Mouse (Mus musculus): ENCODE results near the gene Ppp2r2c. TPM values are rescaled to one million over a fixed set of nuclear protein-coding genes. Genes with fewer than 3 reads are reported as not detected.
"Not testable (repeated sequence)": the region's sequence is repeated elsewhere in the genome, so short reads cannot be mapped to it uniquely, and the experiment has no call there.

Ppp2r2c gene
- total RNA-seq, 2 experiments from 2014 or later = 500 to 508 TPM

- intact Hi-C loops (cut with DNase I) = no loop called here
- DNase-seq (ENCODE audit: low spot score in 2 of 2) = no peak
Measured at GRCm38 (mm10) chr5:36917245-36917644, 48.9 kb downstream of the Ppp2r2c start.

DNA sequence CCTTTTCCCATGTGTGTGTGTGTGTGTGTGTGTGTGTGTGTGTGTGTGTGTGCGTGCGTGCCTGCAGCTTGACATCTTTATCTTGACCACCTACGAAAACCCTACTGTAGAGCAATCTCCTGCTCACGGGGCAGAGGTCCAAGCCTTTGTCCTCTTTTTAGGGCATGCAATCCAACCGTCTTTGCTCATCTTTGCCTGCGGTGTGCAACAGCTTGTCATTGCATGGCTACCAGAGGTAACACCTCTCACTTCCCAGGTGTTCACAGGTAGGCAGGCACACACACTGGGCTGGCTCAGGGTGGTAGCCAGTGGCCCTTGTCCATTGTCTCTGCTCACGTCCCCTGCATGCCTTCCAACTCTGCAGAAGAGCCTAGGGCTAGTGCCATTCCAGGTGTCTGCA lies 49.7 kb downstream of the Ppp2r2c start:
- intact Hi-C loops (cut with DNase I) = no loop called here
- no peak for DNase-seq (ENCODE audit: low spot score in 2 of 2)

DNA sequence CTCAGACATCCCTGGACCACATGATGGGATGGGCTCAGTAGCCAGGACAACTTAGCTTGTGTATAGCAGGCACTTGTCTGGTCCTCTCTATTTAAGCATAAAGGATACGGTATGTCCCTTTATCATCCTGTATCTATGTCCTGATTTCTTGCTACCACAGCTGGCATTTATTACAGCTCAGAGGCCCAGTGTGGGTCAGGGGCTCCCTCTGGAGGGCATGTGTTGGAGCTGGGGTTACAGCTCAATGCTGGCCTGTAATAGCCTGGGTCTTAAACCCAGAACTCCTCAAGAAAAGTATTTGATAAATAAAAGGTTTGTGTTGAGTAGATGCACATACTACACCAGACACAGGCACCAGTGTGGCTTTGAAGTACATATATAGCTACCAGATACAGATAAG lies 51.8 kb downstream of the Ppp2r2c start:
- intact Hi-C loops (cut with DNase I) = loop anchor here (2.0 kb wide), 2 partner anchors 51 to 83 kb away; partner anchors contain the start of gene Ppp2r2c
- no peak for DNase-seq (ENCODE audit: low spot score in 2 of 2)

GRCm38 (mm10) chr5:36921871-36922270 lies 53.6 kb downstream of the Ppp2r2c start:
- peak in 1 of 2 experiments; percentile 78 for DNase-seq (ENCODE audit: low spot score in 2 of 2)
- intact Hi-C loops (cut with DNase I) = loop anchor here (2.0 kb wide), 2 partner anchors 53 to 85 kb away; partner anchors contain the start of gene Ppp2r2c

DNA sequence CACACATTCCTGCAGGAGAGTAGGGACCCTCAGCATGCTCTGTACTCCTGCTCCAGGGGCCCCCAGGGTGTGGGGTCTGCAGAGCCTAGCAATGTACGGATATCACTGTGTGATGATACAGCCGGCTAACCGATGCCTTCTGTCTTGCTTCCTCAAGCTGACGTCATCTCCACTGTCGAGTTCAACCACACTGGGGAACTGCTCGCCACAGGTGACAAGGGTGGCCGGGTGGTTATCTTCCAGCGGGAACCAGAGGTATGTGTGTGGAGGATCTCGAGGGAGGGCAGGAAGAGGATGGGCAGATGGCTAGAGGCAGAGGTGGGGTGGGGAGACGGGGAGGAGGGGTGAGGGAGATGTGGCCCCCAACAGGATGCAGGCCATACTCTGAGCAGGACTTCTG lies 54.5 kb downstream of the Ppp2r2c start:
- intact Hi-C loops (cut with DNase I) = no loop called here

GRCm38 (mm10) chr5:36923826-36924700 lies 55.8 kb downstream of the Ppp2r2c start:
- intact Hi-C loops (cut with DNase I) = no loop called here
- DNase-seq (ENCODE audit: low spot score in 2 of 2) = peak; percentile 54 to 81

More for the DNA sequence above, 54.5 kb downstream of the Ppp2r2c start:
- DNase-seq (ENCODE audit: low spot score in 2 of 2) = no peak

DNA sequence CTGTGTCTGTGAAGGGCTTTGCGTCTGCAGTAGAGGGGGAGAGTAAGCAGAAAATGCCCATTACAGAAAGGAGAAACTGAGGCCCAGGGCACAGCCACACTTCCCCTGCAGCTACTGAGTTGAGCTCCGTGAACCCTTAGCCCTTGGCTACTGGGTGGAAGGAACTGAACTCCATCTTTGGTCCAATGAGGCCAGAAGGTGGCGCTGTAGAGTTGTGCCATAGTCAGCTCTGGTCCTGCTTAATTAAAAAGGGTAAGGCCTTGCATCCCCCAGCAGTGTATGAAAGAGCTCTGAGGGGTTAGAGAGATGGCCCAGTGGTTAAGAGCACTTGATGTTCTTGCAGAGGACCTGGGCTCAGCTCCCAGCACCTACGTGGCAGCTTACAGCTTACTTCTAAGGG lies 60.4 kb downstream of the Ppp2r2c start:
- intact Hi-C loops (cut with DNase I) = no loop called here
- DNase-seq (ENCODE audit: low spot score in 2 of 2) = no peak

DNA sequence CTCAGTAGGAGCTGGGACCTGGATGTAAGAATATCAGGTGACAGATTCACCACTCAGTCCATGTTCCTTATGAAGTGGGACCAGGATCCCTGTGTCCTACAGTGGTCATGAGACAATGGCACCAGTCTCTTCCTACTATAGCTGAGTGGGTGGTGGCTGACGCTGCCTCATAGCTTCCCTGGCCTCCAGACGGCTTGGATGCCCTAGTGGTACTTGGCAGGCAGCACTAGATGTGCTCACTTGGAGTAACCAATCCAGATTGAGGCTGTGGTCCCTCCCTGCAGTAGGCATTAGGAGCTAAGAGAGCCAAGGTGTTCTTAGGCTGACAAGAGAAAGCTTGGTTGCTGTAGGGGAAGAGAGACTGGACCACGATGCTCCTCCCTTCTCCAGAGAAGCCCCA lies 61.1 kb downstream of the Ppp2r2c start:
- intact Hi-C loops (cut with DNase I) = no loop called here
- no peak for DNase-seq (ENCODE audit: low spot score in 2 of 2)

GRCm38 (mm10) chr5:36933383-36933782 lies 65.1 kb downstream of the Ppp2r2c start:
- no peak for DNase-seq (ENCODE audit: low spot score in 2 of 2)
- intact Hi-C loops (cut with DNase I) = no loop called here

DNA sequence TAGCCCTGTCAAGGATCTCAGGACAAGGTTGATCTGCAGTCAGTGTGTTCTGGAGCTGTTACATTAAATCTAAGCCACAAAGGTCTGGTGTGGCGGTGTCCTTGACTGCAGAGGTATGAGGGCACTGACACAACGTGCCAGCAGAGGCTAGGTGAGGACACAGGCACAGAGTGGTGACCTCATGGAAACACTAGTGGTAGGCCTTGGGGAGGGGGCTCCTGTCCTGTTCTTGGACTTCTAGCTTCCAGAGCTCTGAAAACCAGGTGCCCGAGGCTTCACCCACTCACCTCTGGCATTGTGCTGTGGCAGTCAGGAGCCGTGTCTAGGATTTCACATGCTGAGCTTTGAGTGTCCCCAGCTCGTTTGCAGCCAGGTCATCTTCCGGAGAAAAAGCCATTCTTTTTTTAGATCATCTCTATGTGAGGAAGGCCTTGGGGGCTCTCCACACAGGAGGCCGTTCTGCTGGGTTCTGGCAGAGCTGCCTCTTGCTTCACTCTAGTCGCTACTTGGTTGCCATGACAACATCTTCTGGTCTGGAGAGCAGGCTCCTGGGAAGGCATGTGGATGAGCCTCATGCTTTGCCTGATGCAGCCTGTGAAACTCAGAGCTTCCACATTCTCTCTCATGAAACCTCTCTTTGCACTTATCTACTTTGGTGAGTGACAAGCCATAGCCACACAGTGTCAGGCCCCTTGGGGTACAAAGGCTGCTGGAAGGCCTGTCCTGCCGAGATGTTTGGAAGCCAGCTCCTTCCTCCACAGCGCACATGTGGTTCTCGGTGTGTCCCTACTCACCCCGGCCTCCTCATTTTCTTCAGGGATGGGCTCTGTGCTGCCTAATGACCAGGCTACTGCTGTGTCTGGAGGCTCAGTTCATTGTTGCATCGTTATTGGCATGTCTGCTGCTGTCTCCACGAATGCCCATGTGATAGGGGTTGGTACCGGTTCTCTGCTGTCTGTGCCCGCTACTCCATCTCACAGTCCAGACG lies 67.5 kb downstream of the Ppp2r2c start:
- DNase-seq (ENCODE audit: low spot score in 2 of 2) = peak; percentile 71 to 79
- intact Hi-C loops (cut with DNase I) = no loop called here

DNA sequence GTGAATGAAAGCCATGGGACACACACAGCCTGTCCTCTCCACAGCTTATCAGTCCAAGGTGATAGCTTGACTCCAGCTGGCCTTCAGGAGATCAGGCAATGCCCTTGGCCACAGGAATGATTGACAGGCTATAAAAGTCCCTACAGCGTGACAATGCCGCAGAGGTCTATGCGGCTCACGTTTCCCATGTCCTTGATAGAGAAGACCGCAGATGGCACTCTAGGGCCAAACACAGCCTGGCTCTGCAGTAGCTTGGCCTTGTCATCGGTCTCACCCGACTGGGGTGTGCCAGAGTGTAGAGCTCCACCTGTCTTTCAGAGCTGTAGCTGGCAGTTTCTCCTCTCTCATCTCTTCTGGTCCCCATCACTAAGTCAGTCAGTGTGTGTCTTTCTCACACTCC lies 68.2 kb downstream of the Ppp2r2c start:
- no peak for DNase-seq (ENCODE audit: low spot score in 2 of 2)
- intact Hi-C loops (cut with DNase I) = no loop called here

GRCm38 (mm10) chr5:36938021-36938420 lies 69.7 kb downstream of the Ppp2r2c start:
- no peak for DNase-seq (ENCODE audit: low spot score in 2 of 2)
- intact Hi-C loops (cut with DNase I) = no loop called here

- DNase-seq (ENCODE audit: low spot score in 2 of 2); intact Hi-C loops (cut with DNase I): not testable (repeated sequence)
Measured at GRCm38 (mm10) chr5:36938991-36939390, 70.7 kb downstream of the Ppp2r2c start.

DNA sequence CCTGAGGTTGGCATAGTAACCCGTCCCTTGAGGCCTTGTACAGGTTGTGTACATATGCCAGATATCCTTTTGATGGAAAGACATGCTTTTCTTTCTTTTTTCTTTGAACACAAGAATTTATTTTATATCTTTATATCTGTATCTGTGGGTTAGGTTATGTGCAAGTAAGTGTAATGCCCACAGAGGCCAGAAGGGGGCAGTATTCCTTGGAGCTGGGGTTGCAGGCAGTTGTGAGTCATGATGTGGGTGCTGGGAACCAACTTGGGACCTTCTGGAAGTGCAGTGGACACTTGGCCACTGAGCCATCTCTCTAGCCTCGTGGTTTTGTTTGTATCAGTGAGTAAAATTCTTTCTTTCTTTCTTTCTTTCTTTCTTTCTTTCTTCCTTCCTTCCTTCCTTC lies 74.1 kb downstream of the Ppp2r2c start:
- intact Hi-C loops (cut with DNase I) = no loop called here
- no peak for DNase-seq (ENCODE audit: low spot score in 2 of 2)

- intact Hi-C loops (cut with DNase I) = no loop called here
Measured at GRCm38 (mm10) chr5:36944552-36944951, 76.2 kb downstream of the Ppp2r2c start.

DNA sequence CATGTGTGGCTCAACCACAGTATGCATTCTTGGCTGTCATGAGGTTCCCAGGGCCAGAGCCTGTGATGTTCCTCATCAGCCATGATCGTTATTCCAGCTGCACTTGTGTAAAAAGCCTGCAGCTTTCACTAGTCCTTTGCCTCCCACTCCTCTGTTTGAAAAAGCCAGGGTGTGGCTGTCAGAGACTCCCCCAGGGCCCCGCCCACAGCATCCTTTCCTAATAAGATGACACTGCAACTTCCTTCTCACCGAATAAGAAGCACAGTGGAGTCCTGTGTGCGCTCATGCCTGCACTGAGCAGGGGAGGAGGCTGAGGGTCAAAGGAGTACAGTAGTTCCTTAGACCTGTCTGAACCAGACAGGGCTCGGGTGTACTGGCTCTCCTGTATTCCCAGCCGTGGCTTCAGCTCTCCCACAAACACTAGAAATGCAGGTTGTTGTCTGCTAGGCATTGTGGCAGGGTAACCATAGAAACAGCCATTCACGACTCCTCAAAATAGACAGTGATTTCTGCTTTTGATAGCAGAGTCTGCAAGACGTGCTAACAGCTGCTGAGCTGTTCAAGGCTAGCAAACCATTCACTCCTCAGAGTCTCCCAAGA lies 76.9 kb downstream of the Ppp2r2c start:
- intact Hi-C loops (cut with DNase I) = loop anchor here (5.0 kb wide), 1 partner anchor 108 kb away; no protein-coding TSS in a partner anchor
- DNase-seq (ENCODE audit: low spot score in 2 of 2) = peak; percentile 63 to 94

More at GRCm38 (mm10) chr5:36944552-36944951, 76.2 kb downstream of the Ppp2r2c start:
- DNase-seq (ENCODE audit: low spot score in 2 of 2) = peak in 1 of 2 experiments; percentile 56

DNA sequence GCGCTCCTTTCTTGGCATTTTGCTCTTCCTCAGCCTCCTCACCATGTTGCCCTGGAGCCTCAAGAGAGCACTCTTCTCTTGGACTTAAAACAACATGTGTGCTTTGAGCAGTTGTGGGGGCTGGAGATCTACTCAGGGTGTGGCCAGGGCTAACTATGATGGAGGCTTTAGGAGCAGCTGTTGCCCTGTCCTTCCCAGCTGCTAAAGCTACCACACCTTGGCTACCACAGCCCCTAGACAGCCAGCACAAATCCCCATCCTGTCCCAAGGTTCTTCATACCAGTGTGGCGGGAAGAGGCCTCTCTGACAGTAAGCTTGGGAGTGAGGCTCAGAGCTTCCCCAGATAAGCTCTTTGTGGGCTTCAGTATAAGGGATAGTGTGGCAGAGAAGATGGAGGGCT lies 77.4 kb downstream of the Ppp2r2c start:
- DNase-seq (ENCODE audit: low spot score in 2 of 2) = no peak
- intact Hi-C loops (cut with DNase I) = loop anchor here (5.0 kb wide), 1 partner anchor 108 kb away; no protein-coding TSS in a partner anchor

DNA sequence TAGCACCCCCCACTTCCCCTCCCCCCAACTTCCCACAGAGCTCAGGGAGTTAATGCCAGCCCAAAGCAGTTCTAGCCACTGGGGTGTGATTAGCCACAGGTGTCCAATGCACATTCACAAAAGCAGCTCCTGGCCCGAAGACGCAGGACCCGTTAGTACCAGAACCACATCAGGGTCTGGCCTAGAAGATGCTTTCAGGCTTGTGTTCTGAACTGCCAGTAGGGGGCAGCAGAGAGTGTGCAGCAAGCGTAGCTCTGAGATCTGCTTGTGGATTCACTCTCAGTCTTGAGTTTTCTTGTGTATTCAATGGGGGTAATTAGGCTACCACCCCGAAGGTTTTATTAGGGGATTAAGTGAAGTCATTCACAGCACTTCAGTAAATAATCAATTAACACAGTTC lies 78.1 kb downstream of the Ppp2r2c start:
- DNase-seq (ENCODE audit: low spot score in 2 of 2) = peak; percentile 61 to 63
- intact Hi-C loops (cut with DNase I) = loop anchor here (5.0 kb wide), 1 partner anchor 109 kb away; no protein-coding TSS in a partner anchor

- intact Hi-C loops (cut with DNase I) = loop anchor here (5.0 kb wide), 1 partner anchor 112 kb away; no protein-coding TSS in a partner anchor
- peak; percentile 75 to 83 for DNase-seq (ENCODE audit: low spot score in 2 of 2)
Measured at GRCm38 (mm10) chr5:36948831-36949230, 80.5 kb downstream of the Ppp2r2c start.
